Comparison of ENCODE assay signal across 8 mouse cellular contexts in genomic region chr3:79842165-79842564, GRCm38 (mm10). TPM values are rescaled to one million over a fixed set of nuclear protein-coding genes. Genes with fewer than 3 reads are reported as not detected.
DNase-seq lines count a peak whose midpoint lies in the region; ATAC-seq and TF ChIP-seq lines count a peak whose summit lies in the region.

No protein-coding gene starts in this region.

- H3K4me2 ChIP-seq in lung, embryonic 16.5 days (ENCODE audit: low read depth, low read length): peak overlapping the region; percentile 65

- 0 out of 2 replicates have a peak, but pooled peaks cover 2% of the 10 kb centered on the region for H3K36me3 ChIP-seq in erythroblast, embryonic 14.5 days (ENCODE audit: control insufficient read depth)
- H3K36me3 ChIP-seq in heart, adult 2 months (ENCODE audit: control insufficient read depth, insufficient read depth, low read length): no peaks in the 10 kb centered on the region
- no peaks in the 10 kb centered on the region for H3K36me3 ChIP-seq in kidney, adult 2 months (ENCODE audit: control insufficient read depth, insufficient read depth, low read length)
- H3K36me3 ChIP-seq in lung, embryonic 16.5 days (ENCODE audit: control insufficient read depth, insufficient read depth, low read length): no peaks in the 10 kb centered on the region

- ATAC-seq in erythroblast, adult 5-6 weeks (replicated peaks; ENCODE audit: low FRiP score, poor library complexity, severe bottlenecking): no peak
- ATAC-seq in lung, embryonic 16.5 days (ENCODE audit: low read depth): peak; percentile 73

- WGBS in heart, adult 2 months: 6% methylated on average over 12 of the region's 12 CpGs
- 3% methylated on average over 12 of the region's 12 CpGs for WGBS in kidney, adult 2 months
- WGBS in lung, embryonic 16.5 days: 4% methylated on average over 12 of the region's 12 CpGs

- peak overlapping the region; percentile 71 for H3K4me3 ChIP-seq in erythroblast, embryonic 14.5 days (replicated peaks)
- peak overlapping the region; percentile 81 for H3K4me3 ChIP-seq in heart, adult 2 months
- H3K4me3 ChIP-seq in kidney, adult 2 months (ENCODE audit: insufficient read depth, low read depth, low read length): peak overlapping the region; percentile 95
- peak overlapping the region; percentile 60 for H3K4me3 ChIP-seq in lung, embryonic 16.5 days (ENCODE audit: low read length)

- no peaks in the 10 kb centered on the region for H3K27me3 ChIP-seq in erythroblast, embryonic 14.5 days (ENCODE audit: control insufficient read depth)
- H3K27me3 ChIP-seq in heart, adult 2 months (ENCODE audit: control insufficient read depth, insufficient read depth, low read length): no peaks in the 10 kb centered on the region
- no peaks in the 10 kb centered on the region for H3K27me3 ChIP-seq in kidney, adult 2 months (replicated peaks; ENCODE audit: control insufficient read depth, insufficient read depth, low read length)
- H3K27me3 ChIP-seq in lung, embryonic 16.5 days (ENCODE audit: control insufficient read depth, insufficient read depth, low read depth, low read length): no peaks in the 10 kb centered on the region

- peaks cover 25% of the 10 kb centered on the region for H3K4me1 ChIP-seq in erythroblast, embryonic 14.5 days (ENCODE audit: control insufficient read depth)
- no peaks in the 10 kb centered on the region; the same call in 1 of the 2 replicates for H3K4me1 ChIP-seq in heart, adult 2 months (ENCODE audit: control insufficient read depth, insufficient read depth, low read length)
- no peaks in the 10 kb centered on the region; the same call in 1 of the 2 replicates for H3K4me1 ChIP-seq in kidney, adult 2 months (ENCODE audit: control insufficient read depth, insufficient read depth, low read length)
- no peaks in the 10 kb centered on the region for H3K4me1 ChIP-seq in lung, embryonic 16.5 days (replicated peaks; ENCODE audit: control insufficient read depth, insufficient read depth, low read length)

- TF ChIP-seq CTCF in brain, embryonic 14.5 days (IDR thresholded peaks at IDR 0.05; ENCODE audit: borderline replicate concordance, extremely low read depth, insufficient read depth, insufficient read length): no peak
- TF ChIP-seq CTCF in heart, adult 2 months (IDR thresholded peaks at IDR 0.05): no peak
- no peak for TF ChIP-seq CTCF in kidney, adult 2 months (conservative IDR thresholded peaks at IDR 0.05; ENCODE audit: insufficient read depth, insufficient read length, low read depth, low read length)

- peak; percentile 84 for DNase-seq in brain, embryonic 14.5 days (ENCODE audit: low read depth)
- DNase-seq in heart, adult 2 months: peak in 1 of 2 experiments; percentile 31
- DNase-seq in kidney, adult 2 months: peak; percentile 85
- peak; percentile 33 for DNase-seq in ovary, postnatal 14 days (ENCODE audit: low spot score)
- no peak for DNase-seq in right cerebral cortex, postnatal 14 days

- no peak for TF ChIP-seq EP300 in heart, adult 2 months (IDR thresholded peaks at IDR 0.05; ENCODE audit: insufficient read depth, low read depth, low read length)

- H3K27ac ChIP-seq in heart, adult 2 months: peak overlapping the region; percentile 79
- H3K27ac ChIP-seq in kidney, adult 2 months (ENCODE audit: insufficient read depth, low read depth, low read length): peak overlapping the region; percentile 86; the same call in 1 of the 2 replicates
- peak overlapping the region; percentile 55 for H3K27ac ChIP-seq in lung, embryonic 16.5 days (ENCODE audit: low read length)

- H3K79me2 ChIP-seq in heart, adult 2 months (replicated peaks; ENCODE audit: control insufficient read depth, insufficient read depth, low read length): no peaks in the 10 kb centered on the region

- intact Hi-C loops in heart, adult 2 months (cut with DNase I): no loop called here

- no peaks in the 10 kb centered on the region for H3K9me3 ChIP-seq in erythroblast, embryonic 14.5 days (ENCODE audit: control insufficient read depth, low read length)
- no peaks in the 10 kb centered on the region for H3K9me3 ChIP-seq in lung, embryonic 16.5 days (ENCODE audit: control insufficient read depth, low read length)

- no peak for TF ChIP-seq POLR2A in brain, embryonic 14.5 days (IDR thresholded peaks at IDR 0.05; ENCODE audit: borderline replicate concordance, extremely low read depth, insufficient read depth, insufficient read length, poor library complexity, severe bottlenecking)
- no peak for TF ChIP-seq POLR2A in heart, adult 2 months (IDR thresholded peaks at IDR 0.05; ENCODE audit: insufficient read depth, low read depth, low read length)
- no peak for TF ChIP-seq POLR2A in kidney, adult 2 months (IDR thresholded peaks at IDR 0.05; ENCODE audit: low read depth, low read length)

- H3K9ac ChIP-seq in heart, adult 2 months (ENCODE audit: low read depth, low read length): peak overlapping the region; percentile 47; the same call in 1 of the 2 replicates
- peak overlapping the region; percentile 73 for H3K9ac ChIP-seq in lung, embryonic 16.5 days (ENCODE audit: low read length)

RNA-seq across cellular contexts. Expression of gene Tmem144, which starts 10.4 kb away (rescaled TPM):
- not detected in 2 replicates for polyA plus RNA-seq in erythroblast, embryonic 14.5 days (2012)
- total RNA-seq in erythroblast, adult 5-6 weeks (2015; ENCODE audit: low replicate concordance): 3.5 TPM in 1 of 2 replicates, not detected in the other
- not detected in 2 replicates for total RNA-seq in erythroblast, adult 5-6 weeks (2017; ENCODE audit: low replicate concordance)
- polyA plus RNA-seq in brain, embryonic 14.5 days (2012; rRNA removed): 0.44 and 0.60 TPM in 2 replicates
- total RNA-seq in heart, adult 2 months (2021): 10 to 100 TPM; 11.4 to 15.6 TPM
- 5.2 and 5.7 TPM in 2 replicates for polyA plus RNA-seq in heart, adult 2 months (2012; rRNA removed)
- polyA plus RNA-seq in kidney, adult 2 months (2012; rRNA removed): 7.1 and 7.4 TPM in 2 replicates
- 4.9 and 5.2 TPM in 2 replicates for polyA plus RNA-seq in lung, embryonic 16.5 days (2015; fragmentation: Nextera tagmentation; extraction: Ambion mirVana)

RNA-seq across cellular contexts. Expression of gene Fam198b, which starts 42.2 kb away (rescaled TPM):
- polyA plus RNA-seq in erythroblast, embryonic 14.5 days (2012): 0.01 TPM in 1 of 2 replicates, not detected in the other
- 0.38 TPM in 1 of 2 replicates, not detected in the other for total RNA-seq in erythroblast, adult 5-6 weeks (2015; ENCODE audit: low replicate concordance)
- total RNA-seq in erythroblast, adult 5-6 weeks (2017; ENCODE audit: low replicate concordance): not detected in 2 replicates
- 1.3 and 2.6 TPM in 2 replicates for polyA plus RNA-seq in brain, embryonic 14.5 days (2012; rRNA removed)
- 10 to 100 TPM; 12.1 to 15.1 TPM for total RNA-seq in heart, adult 2 months (2021)
- 11.8 and 19.7 TPM in 2 replicates for polyA plus RNA-seq in heart, adult 2 months (2012; rRNA removed)
- polyA plus RNA-seq in kidney, adult 2 months (2012; rRNA removed): 2.1 and 2.4 TPM in 2 replicates
- 31.0 and 32.9 TPM in 2 replicates for polyA plus RNA-seq in lung, embryonic 16.5 days (2015; fragmentation: Nextera tagmentation; extraction: Ambion mirVana)
